ENCODE assay signal across 7 mouse cellular contexts in genomic region chr2:90679061-90679810, GRCm38 (mm10). TPM values are rescaled to one million over a fixed set of nuclear protein-coding genes. Genes with fewer than 3 reads are reported as not detected.
DNase-seq lines count a peak whose midpoint lies in the region; ATAC-seq lines count a peak whose summit lies in the region.

No protein-coding gene starts in this region.

- peaks cover 6% of the 10 kb centered on the region for H3K4me1 ChIP-seq in intestine, embryonic 15.5 days (replicated peaks)
- peaks cover 19% of the 10 kb centered on the region for H3K4me1 ChIP-seq in midbrain, embryonic 10.5 days

- under 1% methylated on average over 63 of the region's 63 CpGs for WGBS in intestine, embryonic 15.5 days
- WGBS in midbrain, embryonic 10.5 days = under 1% methylated on average over 63 of the region's 63 CpGs

- peak overlapping the region; percentile 82 for H3K4me3 ChIP-seq in intestine, embryonic 15.5 days (replicated peaks)
- peak overlapping the region; percentile 93 for H3K4me3 ChIP-seq in midbrain, embryonic 10.5 days

- H3K4me2 ChIP-seq in intestine, embryonic 15.5 days (replicated peaks) = peak overlapping the region; percentile 62

- H3K9me3 ChIP-seq in intestine, embryonic 15.5 days = no peaks in the 10 kb centered on the region
- H3K9me3 ChIP-seq in midbrain, embryonic 10.5 days (replicated peaks) = no peaks in the 10 kb centered on the region

- intact Hi-C loops in gastrocnemius, postnatal 36 days (cut with DNase I) = no loop called here
- intact Hi-C loops in left cerebral cortex, postnatal 25 days (cut with DNase I) = loop anchor here (1.0 to 2.0 kb wide), 2 partner anchors 98 to 205 kb away; partner anchors contain the start of gene Ptprj

- peak overlapping the region; percentile 97 for H3K27ac ChIP-seq in intestine, embryonic 15.5 days
- peak overlapping the region; percentile 92 for H3K27ac ChIP-seq in midbrain, embryonic 10.5 days (replicated peaks)

- no peaks in the 10 kb centered on the region for H3K27me3 ChIP-seq in intestine, embryonic 15.5 days (replicated peaks)
- no peaks in the 10 kb centered on the region for H3K27me3 ChIP-seq in midbrain, embryonic 10.5 days (ENCODE audit: low read depth, poor library complexity, severe bottlenecking)

- H3K36me3 ChIP-seq in intestine, embryonic 15.5 days = peaks cover 7% of the 10 kb centered on the region; the same call in 1 of the 2 replicates
- peaks cover 37% of the 10 kb centered on the region for H3K36me3 ChIP-seq in midbrain, embryonic 10.5 days

- peak; percentile 99 for ATAC-seq in intestine, embryonic 15.5 days

- H3K9ac ChIP-seq in intestine, embryonic 15.5 days = peak overlapping the region; percentile 72

- peak; percentile 94 for DNase-seq in adrenal gland, adult 2 months
- peak; percentile 87 for DNase-seq in embryo, embryonic 11.5 days (ENCODE audit: low read depth, low spot score)
- peak; percentile 87 to 93 for DNase-seq in gastrocnemius, postnatal 36 days
- DNase-seq in left cerebral cortex, postnatal 25 days (ENCODE audit: low spot score in 2 of 2) = peak; percentile 91
- peak; percentile 97 for DNase-seq in midbrain, embryonic 10.5 days (ENCODE audit: low spot score)
- DNase-seq in right cerebral cortex, postnatal 4 days = peak; percentile 91

RNA-seq across cellular contexts. Expression of gene Nup160, which starts 2.2 kb away (rescaled TPM):
- 10 to 100 TPM; 18.8 to 19.7 TPM for total RNA-seq in adrenal gland, adult 2 months (2021)
- polyA plus RNA-seq in adrenal gland, adult 2 months (2012; rRNA removed) = 1.3 and 2.1 TPM in 2 replicates
- 10 to 100 TPM in 1 of 2 experiments, 1 to 10 TPM in 1; 9.9 to 13.6 TPM for total RNA-seq in gastrocnemius, postnatal 36 days (2021)
- polyA plus RNA-seq in intestine, embryonic 15.5 days (2015; fragmentation: Nextera tagmentation; extraction: Ambion mirVana) = 43.4 and 43.7 TPM in 2 replicates
- total RNA-seq in left cerebral cortex, postnatal 25 days (2021) = 10 to 100 TPM; 18.2 to 20.7 TPM
- 62.2 and 62.5 TPM in 2 replicates for polyA plus RNA-seq in midbrain, embryonic 10.5 days (2016; fragmentation: Nextera tagmentation; extraction: Ambion mirVana)

Comparison
In these comparisons a context has a peak if more than half of its experiments do, and no peak if none do; other contexts are left out.
1. Peak in every context shown above with its lines: DNase-seq, ATAC-seq, H3K4me3 ChIP-seq and H3K27ac ChIP-seq.